Mouse (Mus musculus): ENCODE measurements around the gene Adra2b.

DNA sequence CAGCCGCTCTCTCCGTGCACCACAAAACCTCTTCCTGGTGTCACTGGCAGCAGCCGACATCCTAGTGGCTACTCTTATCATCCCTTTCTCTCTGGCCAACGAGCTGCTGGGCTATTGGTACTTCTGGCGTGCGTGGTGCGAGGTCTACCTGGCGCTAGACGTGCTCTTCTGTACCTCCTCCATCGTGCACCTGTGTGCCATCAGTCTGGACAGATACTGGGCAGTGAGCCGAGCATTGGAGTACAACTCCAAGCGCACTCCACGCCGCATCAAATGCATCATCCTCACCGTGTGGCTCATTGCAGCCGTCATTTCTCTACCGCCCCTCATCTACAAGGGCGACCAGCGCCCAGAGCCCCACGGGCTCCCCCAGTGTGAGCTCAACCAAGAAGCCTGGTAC lies 688 bp downstream of the Adra2b start:
- TF ChIP-seq POLR2A (IDR thresholded peaks at IDR 0.05; ENCODE audit: borderline replicate concordance, extremely low read depth, low read depth, low read length) (no peak), CTCF (IDR thresholded peaks at IDR 0.05; ENCODE audit: insufficient read depth, low read length) (no peak)

Data from lung, adult 2 months (tissue).